Mouse (Mus musculus) layer of hippocampus, adult 11-12 months (tissue): ENCODE results near the gene Acd.

Experiments used
- DNase-seq: peaks from one replicate; pipeline ENCODE4 v3.0.0; 2022; ENCODE audit warnings: low spot score

The Acd gene

GRCm38 (mm10) chr8:105700966-105701824 lies at the start of gene Acd, which contains the start of gene Pard6a:
Acd (minus strand) TSS chr8:105701102.
Pard6a (plus strand) TSS chr8:105701148.
- DNase-seq, result peak; percentile 97

- DNase-seq, result peak; percentile 51
Observed at GRCm38 (mm10) chr8:105750606-105751005, 49.7 kb upstream of the Acd start.

- DNase-seq, result no peak
Observed at GRCm38 (mm10) chr8:105743301-105743700, 42.4 kb upstream of the Acd start.

GRCm38 (mm10) chr8:105739216-105739615 lies 38.3 kb upstream of the Acd start:
- DNase-seq, result no peak

GRCm38 (mm10) chr8:105732186-105732585 lies 31.3 kb upstream of the Acd start:
- no peak for DNase-seq

GRCm38 (mm10) chr8:105727397-105728124 lies 26.7 kb upstream of the Acd start:
- DNase-seq, result no peak

- no peak for DNase-seq
Observed at GRCm38 (mm10) chr8:105725726-105726125, 24.8 kb upstream of the Acd start.

- DNase-seq, result no peak
Observed at GRCm38 (mm10) chr8:105722861-105723260, 22.0 kb upstream of the Acd start.

GRCm38 (mm10) chr8:105719637-105720036 lies 18.7 kb upstream of the Acd start:
- DNase-seq, result no peak

GRCm38 (mm10) chr8:105716302-105716945 lies 15.5 kb upstream of the Acd start:
- no peak for DNase-seq

GRCm38 (mm10) chr8:105715042-105715441 lies 14.1 kb upstream of the Acd start:
- no peak for DNase-seq

GRCm38 (mm10) chr8:105714139-105714538 lies 13.2 kb upstream of the Acd start:
- peak; percentile 89 for DNase-seq

- no peak for DNase-seq
Observed at GRCm38 (mm10) chr8:105712286-105712685, 11.4 kb upstream of the Acd start.

- DNase-seq, result no peak
Observed at GRCm38 (mm10) chr8:105709317-105709716, 8.4 kb upstream of the Acd start.

- no peak for DNase-seq
Observed at GRCm38 (mm10) chr8:105708675-105709074, 7.8 kb upstream of the Acd start.

- peak; percentile 89 for DNase-seq
Observed at GRCm38 (mm10) chr8:105707498-105708403, 6.8 kb upstream of the Acd start, which contains the start of the genes 4933405L10Rik and Enkd1. 4933405L10Rik (plus strand) TSS chr8:105707655. Enkd1 (minus strand) TSS chr8:105708210.

- no peak for DNase-seq
Observed at GRCm38 (mm10) chr8:105706426-105706825, 5.5 kb upstream of the Acd start.

GRCm38 (mm10) chr8:105704955-105705354 lies 4.1 kb upstream of the Acd start:
- DNase-seq, result no peak

GRCm38 (mm10) chr8:105704146-105704812 lies 3.4 kb upstream of the Acd start:
- DNase-seq, result no peak

- peak; percentile 33 for DNase-seq
Observed at GRCm38 (mm10) chr8:105702731-105703415, 2.0 kb upstream of the Acd start.
